Mouse (Mus musculus): ENCODE results near the gene Utp3. TPM values are rescaled to one million over a fixed set of nuclear protein-coding genes. Genes with fewer than 3 reads are reported as not detected.

Utp3 gene
- total RNA-seq, 2 experiments from 2014 or later: 29.3 to 30.5 TPM

- DNase-seq (ENCODE audit: low spot score in 2 of 2): no peak
These were observed 50.5 kb downstream of the Utp3 start for GRCm38 (mm10) chr5:88604641-88605358.

Other genes with a start within 250 kb of the Utp3 start
- not detected for gene Prol1, start 237.2 kb upstream of the Utp3 start, total RNA-seq (2021)
- gene Amtn, start 178.4 kb upstream of the Utp3 start, total RNA-seq (2021): not detected
- gene Ambn, start 98.5 kb upstream of the Utp3 start, total RNA-seq (2021): not detected
- not detected for gene Enam, start 66.5 kb upstream of the Utp3 start, total RNA-seq (2021)
- under 1 TPM; 0.28 to 0.37 TPM for gene Jchain, start 26.6 kb upstream of the Utp3 start, total RNA-seq (2021)
- gene Rufy3, start 10.6 kb downstream of the Utp3 start, total RNA-seq (2021): 100 to 1,000 TPM; 159 to 169 TPM
- gene Grsf1, start 121.7 kb downstream of the Utp3 start, total RNA-seq (2021): 10 to 100 TPM; 91.8 to 99.3 TPM
- gene Mob1b, start 166.4 kb downstream of the Utp3 start, total RNA-seq (2021): 10 to 100 TPM; 25.4 to 26.8 TPM
- gene Dck, start 210.5 kb downstream of the Utp3 start, total RNA-seq (2021): 10 to 100 TPM; 12.1 to 12.5 TPM

Measured in layer of hippocampus, adult 18-20 months (tissue).